Mouse (Mus musculus) right cerebral cortex, postnatal 14 days (tissue): ENCODE measurements around the gene Gm47289.

Source experiments
- DNase-seq: peaks from one replicate; pipeline ENCODE4 v3.0.0; 2022

Gm47289 gene

DNA sequence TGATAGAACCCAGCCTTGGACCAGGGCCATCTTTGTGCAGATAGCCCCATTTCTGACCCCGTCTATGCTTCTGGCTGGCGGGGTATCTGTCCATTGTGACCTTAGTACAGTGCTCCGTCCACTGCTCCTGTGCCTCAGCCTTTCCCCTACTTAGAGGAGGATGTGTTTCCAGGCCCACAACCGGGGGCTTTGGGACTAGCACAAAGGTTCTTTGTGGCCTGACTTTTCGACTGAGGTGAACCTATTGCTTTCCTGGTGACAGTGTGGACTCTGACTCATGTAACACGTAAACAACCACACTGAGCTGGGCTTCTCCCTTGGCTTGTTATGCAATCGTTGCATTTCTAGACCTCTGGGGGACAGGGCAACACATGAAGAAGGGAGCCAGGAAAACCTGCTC lies 5.8 kb downstream of the Gm47289 start:
- no peak for DNase-seq

DNA sequence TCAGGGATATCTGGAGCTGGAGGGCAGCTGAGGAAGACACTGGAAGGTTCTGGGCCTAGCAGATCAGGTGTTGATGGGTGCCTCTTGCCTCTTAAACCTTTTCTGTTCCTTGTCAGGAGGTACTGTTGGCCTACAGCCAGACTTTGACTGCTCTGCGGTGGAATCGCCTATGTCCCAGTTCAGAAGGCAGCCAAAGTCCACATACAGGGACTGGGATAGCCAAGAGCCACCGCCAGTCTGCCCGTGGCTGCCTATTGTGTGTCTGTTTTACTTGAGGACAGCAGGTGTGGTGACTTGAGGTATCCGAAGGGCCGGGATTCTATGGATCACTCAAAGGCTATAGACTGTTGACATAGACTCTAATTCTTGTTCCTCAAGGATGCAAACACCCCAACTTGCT lies 6.6 kb downstream of the Gm47289 start:
- no peak for DNase-seq

DNA sequence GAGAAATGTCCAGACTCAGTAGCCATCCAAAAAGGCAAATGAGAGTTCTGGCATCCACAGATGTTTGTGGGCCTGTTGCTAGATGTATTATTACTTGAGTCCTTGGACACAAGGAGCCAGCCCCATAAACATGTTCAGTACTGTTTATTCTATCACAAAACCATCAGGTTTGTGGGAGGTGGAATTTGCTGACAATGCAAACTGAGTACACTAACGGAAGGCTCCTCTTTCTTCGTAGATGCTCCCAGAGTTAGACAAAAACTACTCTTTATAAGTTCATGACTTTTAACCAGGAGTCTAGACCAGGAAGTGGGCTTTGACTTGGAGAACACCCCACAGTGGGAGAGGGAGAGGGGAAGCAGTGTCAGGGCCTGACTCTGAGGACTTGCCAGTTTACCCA lies 8.6 kb downstream of the Gm47289 start:
- DNase-seq, result no peak

DNA sequence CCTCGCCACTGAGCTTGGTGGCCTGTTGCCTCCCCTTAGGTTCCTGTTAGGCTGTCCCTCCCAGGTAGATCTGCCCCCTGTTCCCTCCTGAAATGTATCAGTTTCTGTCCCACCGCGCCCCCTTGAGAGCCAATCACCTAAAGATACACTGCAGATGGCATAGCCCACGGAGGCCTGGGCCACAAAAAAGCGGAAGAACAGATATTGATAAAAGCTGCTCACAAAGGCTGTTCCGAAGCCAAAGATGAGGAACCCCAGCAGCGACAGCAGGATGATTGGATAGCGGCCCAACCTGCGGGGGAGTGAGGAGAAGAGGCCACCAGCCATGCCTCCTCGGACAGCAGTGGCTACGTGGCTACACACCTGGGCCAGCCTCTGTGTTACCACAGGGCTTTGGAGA lies 20.3 kb downstream of the Gm47289 start:
- no peak for DNase-seq

- DNase-seq, result no peak
Measured at GRCm38 (mm10) chr9:119181241-119181728, 22.3 kb downstream of the Gm47289 start.

DNA sequence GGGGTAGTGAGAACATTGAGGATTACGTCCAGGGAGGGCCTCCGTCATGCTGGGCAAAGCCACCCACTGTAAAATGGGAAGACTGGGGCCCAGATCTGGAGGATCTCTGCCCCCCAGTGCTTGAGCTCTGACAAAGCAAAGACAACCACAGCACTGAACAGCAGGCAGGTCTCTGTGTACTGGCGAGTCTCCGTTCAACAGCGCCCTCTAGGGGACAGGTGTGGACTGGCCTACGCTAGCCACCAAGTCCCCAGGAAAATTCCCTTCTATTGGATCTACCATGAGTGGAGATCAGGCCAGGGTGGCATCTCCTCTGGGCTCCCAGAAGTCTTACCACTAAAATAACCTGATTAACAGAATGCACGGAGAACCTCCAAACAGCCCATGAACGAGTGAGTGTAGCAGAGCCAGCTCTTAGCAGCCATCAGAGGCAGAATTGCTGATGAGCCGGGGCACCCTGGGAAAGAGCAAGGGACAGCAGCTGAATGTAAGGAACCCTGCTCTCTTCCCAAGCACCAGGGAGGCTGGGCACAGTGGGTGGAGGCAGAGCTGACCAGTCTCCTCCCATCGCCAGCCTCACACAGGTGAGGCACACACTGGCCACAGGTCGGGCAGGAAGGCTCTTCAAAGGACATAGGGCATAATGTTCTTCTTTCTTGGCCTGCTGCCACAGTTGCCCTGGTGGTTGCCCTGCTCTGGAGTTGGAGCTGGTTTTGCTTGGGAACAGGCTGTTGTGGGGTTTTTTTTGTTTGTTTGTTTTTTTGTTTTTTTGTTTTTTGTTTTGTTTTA lies 33.4 kb downstream of the Gm47289 start:
- DNase-seq, result peak; percentile 25

- DNase-seq, result no peak
Measured at GRCm38 (mm10) chr9:119199151-119199861, 40.3 kb downstream of the Gm47289 start.

DNA sequence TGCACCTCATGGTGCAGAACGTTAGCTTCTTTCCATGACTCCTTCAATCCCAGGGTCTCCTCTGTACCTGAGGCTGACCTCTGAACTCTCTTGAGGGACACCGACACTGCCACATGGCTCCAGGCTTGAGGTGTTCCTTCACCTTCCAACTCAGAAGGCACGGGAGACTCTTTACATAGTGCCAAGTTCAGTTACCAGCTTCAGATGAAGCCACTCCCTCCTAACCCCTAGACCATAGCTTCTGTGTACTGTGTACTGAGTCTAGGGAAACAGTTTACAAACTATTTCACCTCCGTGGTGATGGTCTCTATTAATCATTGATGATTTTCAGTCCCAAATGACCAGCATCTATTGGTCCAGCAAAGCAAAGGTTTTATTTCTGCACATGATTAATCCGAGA lies 42.7 kb downstream of the Gm47289 start:
- DNase-seq, result no peak

GRCm38 (mm10) chr9:119203617-119204016 lies 44.7 kb downstream of the Gm47289 start:
- DNase-seq, result no peak

GRCm38 (mm10) chr9:119205756-119206155 lies 46.8 kb downstream of the Gm47289 start:
- DNase-seq, result no peak

DNA sequence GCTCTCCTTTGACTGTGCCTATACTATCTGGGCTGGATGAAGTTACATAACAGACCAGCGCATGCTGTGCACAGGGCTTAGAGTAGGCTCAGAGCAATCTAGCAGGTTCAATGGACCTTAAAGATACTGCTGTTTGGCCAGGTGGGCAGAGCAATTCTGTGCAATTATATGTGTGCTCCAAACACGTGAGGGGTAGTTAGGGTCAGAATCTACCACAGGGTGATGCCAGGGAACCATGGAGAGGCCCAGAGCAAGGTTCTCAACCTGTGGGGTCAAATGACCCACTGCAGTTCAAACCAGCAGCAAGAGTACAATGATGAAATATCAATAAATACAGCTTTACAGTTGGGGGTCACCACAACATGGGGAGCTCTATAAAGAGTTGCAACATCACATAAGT lies 47.7 kb downstream of the Gm47289 start:
- no peak for DNase-seq

GRCm38 (mm10) chr9:119207113-119207512 lies 48.2 kb downstream of the Gm47289 start:
- DNase-seq, result no peak

GRCm38 (mm10) chr9:119208998-119209397 lies 50.0 kb downstream of the Gm47289 start, which contains the start of gene Slc22a13:
Gene Slc22a13 (minus strand): TSS chr9:119209098.
- no peak for DNase-seq
